Mouse (Mus musculus) frontal cortex, adult (tissue): ENCODE data around the gene Tmem267.
A peak's percentile ranks its signal among the peaks of the same experiment; 100 is the strongest.
"Not testable (repeated sequence)": the region's sequence is repeated elsewhere in the genome, so short reads cannot be mapped to it uniquely, and the experiment has no call there.

Source experiments
- ATAC-seq: cut with Nextera tagmentation; 2 replicates; pipeline ENCODE4 v1.9.2; 2017; ENCODE audit warnings: mild to moderate bottlenecking, moderate library complexity, mixed read lengths; ENCODE audit not compliant: low TSS enrichment

Gene Tmem267

GRCm38 (mm10) chr13:119487880-119488580 lies at the start of gene Tmem267, which contains the start of gene 3110070M22Rik:
Tmem267 (plus strand) TSS chr13:119488039.
3110070M22Rik (minus strand) TSS chr13:119488383.
- no peak for ATAC-seq

- ATAC-seq = no peak
These were observed 45.6 kb upstream of the Tmem267 start for GRCm38 (mm10) chr13:119442244-119442643.

- no peak for ATAC-seq
These were observed 34.3 kb upstream of the Tmem267 start for GRCm38 (mm10) chr13:119453563-119453962.

GRCm38 (mm10) chr13:119455082-119455481 lies 32.8 kb upstream of the Tmem267 start:
- no peak for ATAC-seq

GRCm38 (mm10) chr13:119456342-119456741 lies 31.5 kb upstream of the Tmem267 start:
- ATAC-seq = no peak

GRCm38 (mm10) chr13:119461900-119462595 lies 25.8 kb upstream of the Tmem267 start:
- peak; percentile 72 for ATAC-seq

GRCm38 (mm10) chr13:119462596-119463560 lies 25.0 kb upstream of the Tmem267 start, which contains the start of gene 4833420G17Rik:
4833420G17Rik (plus strand) TSS chr13:119462768.
- ATAC-seq = peak; percentile 99

- no peak for ATAC-seq
These were observed 11.2 kb upstream of the Tmem267 start for GRCm38 (mm10) chr13:119476631-119477030.

GRCm38 (mm10) chr13:119477789-119478188 lies 10.1 kb upstream of the Tmem267 start:
- no peak for ATAC-seq

- no peak for ATAC-seq
These were observed 485 bp upstream of the Tmem267 start for GRCm38 (mm10) chr13:119487354-119487753.

- ATAC-seq = not testable (repeated sequence)
These were observed 4.2 kb downstream of the Tmem267 start for GRCm38 (mm10) chr13:119492083-119492482.

GRCm38 (mm10) chr13:119494938-119495337 lies 7.1 kb downstream of the Tmem267 start:
- ATAC-seq = not testable (repeated sequence)

- ATAC-seq = peak; percentile 71
These were observed 108.7 kb downstream of the Tmem267 start for GRCm38 (mm10) chr13:119596321-119597211.

- ATAC-seq = not testable (repeated sequence)
These were observed 110.6 kb downstream of the Tmem267 start for GRCm38 (mm10) chr13:119598466-119598865.

GRCm38 (mm10) chr13:119599066-119599465 lies 111.2 kb downstream of the Tmem267 start:
- peak; percentile 28; the same call in 1 of the 2 replicates for ATAC-seq

GRCm38 (mm10) chr13:119599498-119599897 lies 111.7 kb downstream of the Tmem267 start:
- not testable (repeated sequence) for ATAC-seq

GRCm38 (mm10) chr13:119600166-119600565 lies 112.3 kb downstream of the Tmem267 start:
- ATAC-seq = peak; percentile 29; the same call in 1 of the 2 replicates

GRCm38 (mm10) chr13:119602688-119603331 lies 115.0 kb downstream of the Tmem267 start:
- ATAC-seq = not testable (repeated sequence)

GRCm38 (mm10) chr13:119603890-119604289 lies 116.1 kb downstream of the Tmem267 start:
- not testable (repeated sequence) for ATAC-seq

- not testable (repeated sequence) for ATAC-seq
These were observed 116.5 kb downstream of the Tmem267 start for GRCm38 (mm10) chr13:119604322-119604721.
